14 mouse cellular contexts compared by ENCODE assay signal in genomic region chr8:110673168-110673567, GRCm38 (mm10). TPM values are rescaled to one million over a fixed set of nuclear protein-coding genes. Genes with fewer than 3 reads are reported as not detected.
DNase-seq lines count a peak whose midpoint lies in the region; ATAC-seq and TF ChIP-seq lines count a peak whose summit lies in the region.
"Had no signal": no experiment of that assay in that cellular context is flagged by ENCODE, and none has a peak within 500 bp of the region (broad histone marks: within the 10 kb centered on the region; RNA-seq: fewer than 3 reads in every experiment).

No protein-coding gene starts in this region.

- H3K36me3 ChIP-seq in heart, embryonic 10.5 days = peaks cover 44% of the 10 kb centered on the region
- H3K36me3 ChIP-seq in spleen, adult 2 months (ENCODE audit: control insufficient read depth, insufficient read depth, low read length) = peaks cover 13% of the 10 kb centered on the region
- H3K36me3 ChIP-seq in kidney, postnatal 0 days (ENCODE audit: insufficient read depth, low read length) = 0 out of 2 replicates have a peak, but pooled peaks cover 15% of the 10 kb centered on the region
- H3K36me3 ChIP-seq in intestine, postnatal 0 days (ENCODE audit: control insufficient read depth, insufficient read depth) = peaks cover 43% of the 10 kb centered on the region
- H3K36me3 ChIP-seq in hindbrain, embryonic 14.5 days (replicated peaks; ENCODE audit: control insufficient read depth, insufficient read depth) = peaks cover 51% of the 10 kb centered on the region

- no peak overlapping the region for H3K9ac ChIP-seq in kidney, postnatal 0 days (ENCODE audit: low read depth, low read length)
- H3K9ac ChIP-seq in intestine, postnatal 0 days (ENCODE audit: low read depth, low read length) = no peak overlapping the region
- no peak overlapping the region for H3K9ac ChIP-seq in hindbrain, embryonic 14.5 days
- H3K9ac ChIP-seq: embryonic facial prominence, embryonic 12.5 days; neural tube, embryonic 15.5 days had no signal

- H3K27me3 ChIP-seq in heart, embryonic 10.5 days (ENCODE audit: insufficient read depth, poor library complexity, severe bottlenecking) = no peaks in the 10 kb centered on the region
- H3K27me3 ChIP-seq in spleen, adult 2 months (ENCODE audit: control insufficient read depth, insufficient read depth, low read length) = no peaks in the 10 kb centered on the region
- no peaks in the 10 kb centered on the region for H3K27me3 ChIP-seq in kidney, postnatal 0 days (ENCODE audit: insufficient read depth, low read length)
- no peaks in the 10 kb centered on the region for H3K27me3 ChIP-seq in intestine, postnatal 0 days (replicated peaks; ENCODE audit: control insufficient read depth, insufficient read depth, low read length)
- H3K27me3 ChIP-seq in hindbrain, embryonic 14.5 days (ENCODE audit: control insufficient read depth, insufficient read depth, low read length) = no peaks in the 10 kb centered on the region
- H3K27me3 ChIP-seq: embryonic facial prominence, embryonic 12.5 days; megakaryocyte, embryonic 14.5 days; neural tube, embryonic 15.5 days had no signal

- no peaks in the 10 kb centered on the region for H3K9me3 ChIP-seq in heart, embryonic 10.5 days
- no peaks in the 10 kb centered on the region for H3K9me3 ChIP-seq in kidney, postnatal 0 days (replicated peaks; ENCODE audit: low read length)
- no peaks in the 10 kb centered on the region for H3K9me3 ChIP-seq in intestine, postnatal 0 days (ENCODE audit: control insufficient read depth)
- H3K9me3 ChIP-seq in hindbrain, embryonic 14.5 days (ENCODE audit: control insufficient read depth, low read length) = no peaks in the 10 kb centered on the region
- H3K9me3 ChIP-seq: embryonic facial prominence, embryonic 12.5 days; hindbrain, embryonic 10.5 days; megakaryocyte, embryonic 14.5 days; neural tube, embryonic 15.5 days had no signal

- no peak for DNase-seq in heart, embryonic 10.5 days (ENCODE audit: low spot score)
- no peak for DNase-seq in heart, adult 18-20 months
- no peak for DNase-seq in spleen, adult 2 months (ENCODE audit: low read depth in 1 of 2, low spot score in 2 of 2)
- DNase-seq in spleen, postnatal 10 days (ENCODE audit: low spot score in 2 of 2) = no peak
- DNase-seq in kidney, postnatal 0 days (ENCODE audit: low spot score) = peak; percentile 45
- DNase-seq in hindbrain, embryonic 14.5 days (ENCODE audit: low spot score) = no peak
- DNase-seq: gastrocnemius, postnatal 36 days; thymus, adult 18-20 months had no signal

- H3K4me3 ChIP-seq in heart, embryonic 10.5 days = no peak overlapping the region
- no peak overlapping the region for H3K4me3 ChIP-seq in spleen, adult 2 months (ENCODE audit: extremely low read depth, insufficient read depth, insufficient read length)
- no peak overlapping the region for H3K4me3 ChIP-seq in kidney, postnatal 0 days (replicated peaks; ENCODE audit: low read depth, low read length)
- no peak overlapping the region for H3K4me3 ChIP-seq in intestine, postnatal 0 days (ENCODE audit: low read depth, low read length)
- no peak overlapping the region for H3K4me3 ChIP-seq in hindbrain, embryonic 14.5 days (replicated peaks; ENCODE audit: low read length)
- H3K4me3 ChIP-seq: embryonic facial prominence, embryonic 12.5 days; hindbrain, embryonic 10.5 days; megakaryocyte, embryonic 14.5 days; neural tube, embryonic 15.5 days had no signal

- 0 out of 2 replicates have a peak overlapping the region, but pooled peaks have one; percentile 18 for H3K27ac ChIP-seq in heart, embryonic 10.5 days
- peak overlapping the region; percentile 25 for H3K27ac ChIP-seq in spleen, adult 2 months (ENCODE audit: insufficient read depth, low read length)
- H3K27ac ChIP-seq in kidney, postnatal 0 days = no peak overlapping the region
- no peak overlapping the region for H3K27ac ChIP-seq in intestine, postnatal 0 days (ENCODE audit: low read depth, low read length)
- no peak overlapping the region for H3K27ac ChIP-seq in hindbrain, embryonic 14.5 days
- H3K27ac ChIP-seq: hindbrain, embryonic 10.5 days; neural tube, embryonic 15.5 days had no signal

- TF ChIP-seq POLR2A in spleen, adult 2 months (IDR thresholded peaks at IDR 0.05; ENCODE audit: low read depth, low read length) = no peak

- peaks cover 58% of the 10 kb centered on the region for H3K4me1 ChIP-seq in heart, embryonic 10.5 days
- no peaks in the 10 kb centered on the region for H3K4me1 ChIP-seq in spleen, adult 2 months (ENCODE audit: control insufficient read depth, insufficient read depth, insufficient read length)
- no peaks in the 10 kb centered on the region; the same call in 1 of the 2 replicates for H3K4me1 ChIP-seq in kidney, postnatal 0 days (replicated peaks; ENCODE audit: insufficient read depth, low read length)
- 0 out of 2 replicates have a peak, but pooled peaks cover 4% of the 10 kb centered on the region for H3K4me1 ChIP-seq in intestine, postnatal 0 days (replicated peaks; ENCODE audit: control insufficient read depth, insufficient read depth, low read length)
- no peaks in the 10 kb centered on the region for H3K4me1 ChIP-seq in hindbrain, embryonic 14.5 days (replicated peaks; ENCODE audit: control insufficient read depth, insufficient read depth, low read length)

- 75% methylated on average over 2 of the region's 2 CpGs for WGBS in heart, embryonic 10.5 days
- 89% methylated on average over 2 of the region's 2 CpGs for WGBS in spleen, adult 2 months
- 67% methylated on average over 2 of the region's 2 CpGs for WGBS in kidney, postnatal 0 days
- 60% methylated on average over 2 of the region's 2 CpGs for WGBS in intestine, postnatal 0 days
- WGBS in hindbrain, embryonic 14.5 days = 82% methylated on average over 2 of the region's 2 CpGs

- TF ChIP-seq CTCF in spleen, adult 2 months (IDR thresholded peaks at IDR 0.05; ENCODE audit: extremely low read depth, insufficient read depth, insufficient read length, insufficient replicate concordance) = no peak
- TF ChIP-seq CTCF in kidney, postnatal 0 days (IDR thresholded peaks at IDR 0.05; ENCODE audit: low read depth) = no peak
- no peak for TF ChIP-seq CTCF in intestine, postnatal 0 days (IDR thresholded peaks at IDR 0.05; ENCODE audit: low read depth)

- H3K4me2 ChIP-seq in kidney, postnatal 0 days (ENCODE audit: low read length) = no peak overlapping the region
- H3K4me2 ChIP-seq in intestine, postnatal 0 days (replicated peaks; ENCODE audit: low read depth) = no peak overlapping the region
- no peak overlapping the region for H3K4me2 ChIP-seq in hindbrain, embryonic 14.5 days (replicated peaks)
- H3K4me2 ChIP-seq: embryonic facial prominence, embryonic 12.5 days; neural tube, embryonic 15.5 days had no signal

- ATAC-seq in kidney, postnatal 0 days (replicated peaks; ENCODE audit: low FRiP score, low read depth) = no peak
- ATAC-seq in intestine, postnatal 0 days = no peak
- ATAC-seq in hindbrain, embryonic 14.5 days (ENCODE audit: low FRiP score) = no peak
- ATAC-seq: forebrain, embryonic 14.5 days had no signal

RNA-seq across cellular contexts. Expression of gene Mtss1l, which starts 48.1 kb away (rescaled TPM):
- polyA plus RNA-seq in heart, embryonic 10.5 days (2016; fragmentation: Nextera tagmentation; extraction: Ambion mirVana) = 5.3 and 6.4 TPM in 2 replicates
- total RNA-seq in heart, adult 18-20 months (2021) = 10 to 100 TPM; 32.0 to 37.8 TPM
- polyA plus RNA-seq in spleen, adult 2 months (2012; rRNA removed) = 34.8 and 39.4 TPM in 2 replicates
- polyA plus RNA-seq in kidney, postnatal 0 days (2015; fragmentation: Nextera tagmentation; extraction: Ambion mirVana) = 8.7 and 12.4 TPM in 2 replicates
- 4.2 and 4.4 TPM in 2 replicates for polyA plus RNA-seq in intestine, postnatal 0 days (2015; fragmentation: Nextera tagmentation; extraction: Ambion mirVana)
- polyA plus RNA-seq in hindbrain, embryonic 14.5 days (2014; fragmentation: Nextera tagmentation; extraction: Ambion mirVana) = 32.9 and 36.3 TPM in 2 replicates

RNA-seq across cellular contexts. Expression of gene Vac14, which starts 54.8 kb away (rescaled TPM):
- polyA plus RNA-seq in heart, embryonic 10.5 days (2016; fragmentation: Nextera tagmentation; extraction: Ambion mirVana) = 25.3 and 31.8 TPM in 2 replicates
- 10 to 100 TPM; 15.8 to 16.1 TPM for total RNA-seq in heart, adult 18-20 months (2021)
- 34.3 and 42.6 TPM in 2 replicates for polyA plus RNA-seq in spleen, adult 2 months (2012; rRNA removed)
- polyA plus RNA-seq in kidney, postnatal 0 days (2015; fragmentation: Nextera tagmentation; extraction: Ambion mirVana) = 14.9 and 16.1 TPM in 2 replicates
- polyA plus RNA-seq in intestine, postnatal 0 days (2015; fragmentation: Nextera tagmentation; extraction: Ambion mirVana) = 14.4 and 14.8 TPM in 2 replicates
- 32.8 and 34.8 TPM in 2 replicates for polyA plus RNA-seq in hindbrain, embryonic 14.5 days (2014; fragmentation: Nextera tagmentation; extraction: Ambion mirVana)

Comparison
In these comparisons a context has a peak if more than half of its experiments do, and no peak if none do; other contexts are left out.
1. H3K27ac ChIP-seq: peak in heart, embryonic 10.5 days (single experiment) and spleen, adult 2 months (single experiment); none in kidney, postnatal 0 days (single experiment), intestine, postnatal 0 days (single experiment) and hindbrain, embryonic 14.5 days (single experiment).